ENCODE assay signal across 10 mouse cellular contexts in the genomic region with DNA sequence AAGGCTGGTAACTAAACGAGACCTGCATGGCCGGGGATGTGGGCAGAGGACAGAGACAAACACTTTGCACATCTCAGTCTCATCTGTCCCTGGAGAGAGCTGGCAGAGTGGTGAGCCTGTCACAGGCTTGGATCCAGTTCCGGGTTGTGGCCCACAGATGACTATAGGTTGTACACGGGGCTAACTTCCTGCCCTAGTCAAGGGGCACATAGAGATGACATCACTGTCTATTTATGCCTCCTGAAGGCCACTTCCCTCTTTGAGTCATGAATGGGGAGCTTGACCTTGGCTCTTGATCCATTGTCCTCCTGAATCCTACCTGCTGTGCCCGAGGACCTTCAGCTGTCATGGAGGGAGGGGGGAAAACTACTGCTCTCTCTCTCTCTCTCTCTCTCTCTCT. TPM values are rescaled to one million over a fixed set of nuclear protein-coding genes. Genes with fewer than 3 reads are reported as not detected.
A peak's percentile ranks its signal among the peaks of the same experiment; 100 is the strongest.
DNase-seq lines count a peak whose midpoint lies in the region; ATAC-seq and TF ChIP-seq lines count a peak whose summit lies in the region.
"Had no signal": no experiment of that assay in that cellular context is flagged by ENCODE, and none has a peak within 500 bp of the region (broad histone marks: within the 10 kb centered on the region; RNA-seq: fewer than 3 reads in every experiment).

No protein-coding gene starts in this region.

- WGBS in forebrain, embryonic 10.5 days: 63% methylated on average over 5 of the region's 5 CpGs
- 35% methylated on average over 5 of the region's 5 CpGs for WGBS in forebrain, embryonic 13.5 days
- 24% methylated on average over 5 of the region's 5 CpGs for WGBS in spleen, adult 2 months
- 37% methylated on average over 5 of the region's 5 CpGs for WGBS in liver, postnatal 0 days (ENCODE audit: insufficient replicate concordance)

- no peak for ATAC-seq in forebrain, embryonic 13.5 days
- peak; percentile 10; the same call in 1 of the 2 replicates for ATAC-seq in liver, postnatal 0 days
- ATAC-seq in erythroid progenitor cell, adult 5-6 weeks (replicated peaks; ENCODE audit: low FRiP score, poor library complexity, severe bottlenecking): no peak

- DNase-seq in forebrain, embryonic 10.5 days (ENCODE audit: extremely low spot score, low spot score): no peak
- peak; percentile 59 to 67 for DNase-seq in spleen, adult 2 months (ENCODE audit: low read depth in 1 of 2, low spot score in 2 of 2)
- DNase-seq in spleen, adult 12 weeks (ENCODE audit: low spot score): no peak
- peak; percentile 51 for DNase-seq in liver, postnatal 0 days
- DNase-seq in cerebellum, adult 9-10 months: no peak
- no peak for DNase-seq in yolk sac, embryonic 10.5 days (ENCODE audit: low spot score)

- H3K27ac ChIP-seq in forebrain, embryonic 10.5 days: 0 out of 2 replicates have a peak overlapping the region, but pooled peaks have one; percentile 11
- H3K27ac ChIP-seq in forebrain, embryonic 13.5 days: no peak overlapping the region
- peak overlapping the region; percentile 65 for H3K27ac ChIP-seq in spleen, adult 2 months (ENCODE audit: insufficient read depth, low read length)
- H3K27ac ChIP-seq in liver, postnatal 0 days (ENCODE audit: low read depth): peak overlapping the region; percentile 55; the same call in 1 of the 2 replicates
- H3K27ac ChIP-seq: embryonic facial prominence, embryonic 15.5 days; left cerebral cortex, adult 2 months had no signal

- TF ChIP-seq EP300 in liver, postnatal 0 days (IDR thresholded peaks at IDR 0.05; ENCODE audit: low read depth): no peak

- H3K36me3 ChIP-seq in forebrain, embryonic 10.5 days (replicated peaks): peaks cover 23% of the 10 kb centered on the region
- H3K36me3 ChIP-seq in forebrain, embryonic 13.5 days (ENCODE audit: poor library complexity, severe bottlenecking): peaks cover 8% of the 10 kb centered on the region; the same call in 1 of the 2 replicates
- H3K36me3 ChIP-seq in spleen, adult 2 months (ENCODE audit: control insufficient read depth, insufficient read depth, low read length): no peaks in the 10 kb centered on the region
- H3K36me3 ChIP-seq in liver, postnatal 0 days (replicated peaks; ENCODE audit: insufficient read depth, low read length): no peaks in the 10 kb centered on the region
- H3K36me3 ChIP-seq: embryonic facial prominence, embryonic 15.5 days had no signal

- peaks cover 99% of the 10 kb centered on the region for H3K4me1 ChIP-seq in forebrain, embryonic 10.5 days
- H3K4me1 ChIP-seq in forebrain, embryonic 13.5 days: peaks cover 99% of the 10 kb centered on the region
- H3K4me1 ChIP-seq in spleen, adult 2 months (ENCODE audit: control insufficient read depth, insufficient read depth, insufficient read length): peaks cover 67% of the 10 kb centered on the region
- H3K4me1 ChIP-seq in liver, postnatal 0 days (ENCODE audit: insufficient read depth): peaks cover 94% of the 10 kb centered on the region

- TF ChIP-seq POLR2A in spleen, adult 2 months (IDR thresholded peaks at IDR 0.05; ENCODE audit: low read depth, low read length): no peak

- no peak overlapping the region for H3K4me3 ChIP-seq in forebrain, embryonic 10.5 days
- H3K4me3 ChIP-seq in forebrain, embryonic 13.5 days: no peak overlapping the region
- H3K4me3 ChIP-seq in spleen, adult 2 months (ENCODE audit: extremely low read depth, insufficient read depth, insufficient read length): no peak overlapping the region
- no peak overlapping the region for H3K4me3 ChIP-seq in liver, postnatal 0 days (ENCODE audit: low read depth, low read length)
- H3K4me3 ChIP-seq: embryonic facial prominence, embryonic 15.5 days; left cerebral cortex, adult 2 months had no signal

- H3K9me3 ChIP-seq in forebrain, embryonic 10.5 days: no peaks in the 10 kb centered on the region
- H3K9me3 ChIP-seq in forebrain, embryonic 13.5 days (replicated peaks): no peaks in the 10 kb centered on the region
- no peaks in the 10 kb centered on the region for H3K9me3 ChIP-seq in liver, postnatal 0 days (ENCODE audit: low read length)
- H3K9me3 ChIP-seq: embryonic facial prominence, embryonic 15.5 days had no signal

- TF ChIP-seq CTCF in spleen, adult 2 months (IDR thresholded peaks at IDR 0.05; ENCODE audit: extremely low read depth, insufficient read depth, insufficient read length, insufficient replicate concordance): no peak
- no peak for TF ChIP-seq CTCF in liver, postnatal 0 days (IDR thresholded peaks at IDR 0.05; ENCODE audit: low read depth)

- H3K27me3 ChIP-seq in forebrain, embryonic 10.5 days (ENCODE audit: poor library complexity, severe bottlenecking): no peaks in the 10 kb centered on the region
- no peaks in the 10 kb centered on the region for H3K27me3 ChIP-seq in forebrain, embryonic 13.5 days
- H3K27me3 ChIP-seq in spleen, adult 2 months (ENCODE audit: control insufficient read depth, insufficient read depth, low read length): no peaks in the 10 kb centered on the region
- no peaks in the 10 kb centered on the region for H3K27me3 ChIP-seq in liver, postnatal 0 days (ENCODE audit: insufficient read depth, low read length)
- H3K27me3 ChIP-seq: embryonic facial prominence, embryonic 15.5 days had no signal

- no peak overlapping the region for H3K4me2 ChIP-seq in forebrain, embryonic 13.5 days
- H3K4me2 ChIP-seq in liver, postnatal 0 days (ENCODE audit: low read depth, low read length): peak overlapping the region; percentile 34; the same call in 1 of the 2 replicates
- H3K4me2 ChIP-seq: embryonic facial prominence, embryonic 15.5 days had no signal

- H3K9ac ChIP-seq in forebrain, embryonic 13.5 days: no peak overlapping the region
- H3K9ac ChIP-seq in liver, postnatal 0 days (replicated peaks): no peak overlapping the region; the same call in 1 of the 2 replicates
- H3K9ac ChIP-seq: embryonic facial prominence, embryonic 15.5 days had no signal

RNA-seq across cellular contexts. Expression of a gene that starts 25.1 kb away (rescaled TPM):
- polyA plus RNA-seq in forebrain, embryonic 10.5 days (2016; fragmentation: Nextera tagmentation; extraction: Ambion mirVana): 38.8 and 42.5 TPM in 2 replicates
- polyA plus RNA-seq in forebrain, embryonic 13.5 days (2015; fragmentation: Nextera tagmentation; extraction: Ambion mirVana): 57.2 and 61.3 TPM in 2 replicates
- polyA plus RNA-seq in spleen, adult 2 months (2012; rRNA removed): 48.1 and 48.5 TPM in 2 replicates
- 3.6 and 4.3 TPM in 2 replicates for polyA plus RNA-seq in liver, postnatal 0 days (2015; fragmentation: Nextera tagmentation; extraction: Ambion mirVana)
- 20.9 and 36.0 TPM in 2 replicates for total RNA-seq in erythroid progenitor cell, adult 5-6 weeks (2015; ENCODE audit: low replicate concordance)
- 4.0 and 4.6 TPM in 2 replicates for total RNA-seq in erythroid progenitor cell, adult 5-6 weeks (2017; ENCODE audit: low replicate concordance)

Comparison
In these comparisons a context has a peak if more than half of its experiments do, and no peak if none do; other contexts are left out.
1. DNase-seq: peak in spleen, adult 2 months (2 of 2) and liver, postnatal 0 days (single experiment); none in forebrain, embryonic 10.5 days (single experiment), spleen, adult 12 weeks (single experiment), cerebellum, adult 9-10 months (single experiment) and yolk sac, embryonic 10.5 days (single experiment).